Mouse (Mus musculus) ES-CJ7 (cell line): Measurements from ENCODE around the gene Fam207a.

Experiments
- DNase-seq: peaks from one replicate; pipeline ENCODE4 v3.0.0; 2011; ENCODE audit warnings: low read depth, low spot score

Fam207a gene

GRCm38 (mm10) chr10:77515385-77516348 is at the start of gene Fam207a:
Gene Fam207a, minus strand, starts transcription at chr10:77515785.
- DNase-seq, result peak; percentile 94

DNA sequence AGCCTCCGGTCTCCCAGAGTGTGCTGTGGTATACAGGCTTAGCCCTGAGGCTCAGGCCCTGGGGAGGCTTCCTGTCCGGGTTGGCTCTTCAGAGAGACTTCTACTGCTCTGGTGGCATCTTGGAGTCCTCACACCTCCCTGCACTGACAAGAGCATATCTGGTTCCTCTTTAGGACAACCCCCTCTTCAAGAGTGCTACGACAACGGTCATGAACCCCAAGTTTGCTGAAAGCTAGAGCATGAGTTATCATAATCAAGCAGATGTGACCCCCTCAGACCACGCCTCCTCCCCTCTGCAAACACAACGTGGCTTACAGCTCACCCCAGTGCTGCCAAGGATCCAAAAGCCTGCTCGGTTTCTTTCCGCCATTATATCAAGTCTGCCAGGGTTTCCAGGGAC is 49.4 kb upstream of the Fam207a start:
- no peak for DNase-seq

GRCm38 (mm10) chr10:77561508-77561907 is 45.9 kb upstream of the Fam207a start:
- DNase-seq, result no peak

DNA sequence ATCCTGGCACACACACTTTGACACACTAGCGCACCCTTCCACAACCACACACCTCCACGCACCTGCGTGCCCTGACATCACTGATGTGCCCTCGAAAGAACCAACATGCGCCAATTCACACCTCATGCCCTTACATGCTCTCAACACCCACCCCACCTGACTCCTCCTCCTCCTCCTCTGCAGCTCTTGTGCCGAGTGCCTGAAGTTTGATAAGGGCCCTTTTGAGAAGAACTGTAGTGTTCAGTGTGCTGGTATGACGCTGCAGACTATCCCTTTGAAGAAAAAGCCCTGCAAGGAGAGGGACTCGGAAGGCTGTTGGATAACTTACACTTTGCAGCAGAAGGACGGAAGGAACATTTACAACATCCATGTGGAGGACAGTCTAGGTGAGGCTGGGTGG is 45.2 kb upstream of the Fam207a start:
- DNase-seq, result no peak

- no peak for DNase-seq
These were observed 44.5 kb upstream of the Fam207a start for GRCm38 (mm10) chr10:77560090-77560489.

DNA sequence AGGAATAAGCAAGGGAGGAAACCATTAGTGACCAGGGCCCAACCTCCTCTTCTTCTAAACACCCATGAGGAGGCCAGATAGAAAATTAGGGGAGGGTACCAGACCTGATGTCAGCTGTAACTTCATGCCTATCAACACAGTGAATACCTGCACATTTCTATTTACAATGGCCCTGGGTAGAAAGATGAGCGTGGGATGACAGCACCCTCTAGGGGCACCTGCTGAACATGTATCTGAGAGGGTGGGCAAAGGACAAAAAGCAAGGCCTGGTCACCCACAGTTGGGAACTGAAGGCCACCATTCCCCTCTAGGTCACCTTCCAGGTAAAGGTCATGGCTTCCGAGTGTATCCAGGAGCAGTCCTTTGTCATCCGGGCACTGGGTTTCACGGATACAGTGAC is 42.1 kb upstream of the Fam207a start:
- no peak for DNase-seq

- no peak for DNase-seq
These were observed 41.0 kb upstream of the Fam207a start for GRCm38 (mm10) chr10:77556631-77557030.

DNA sequence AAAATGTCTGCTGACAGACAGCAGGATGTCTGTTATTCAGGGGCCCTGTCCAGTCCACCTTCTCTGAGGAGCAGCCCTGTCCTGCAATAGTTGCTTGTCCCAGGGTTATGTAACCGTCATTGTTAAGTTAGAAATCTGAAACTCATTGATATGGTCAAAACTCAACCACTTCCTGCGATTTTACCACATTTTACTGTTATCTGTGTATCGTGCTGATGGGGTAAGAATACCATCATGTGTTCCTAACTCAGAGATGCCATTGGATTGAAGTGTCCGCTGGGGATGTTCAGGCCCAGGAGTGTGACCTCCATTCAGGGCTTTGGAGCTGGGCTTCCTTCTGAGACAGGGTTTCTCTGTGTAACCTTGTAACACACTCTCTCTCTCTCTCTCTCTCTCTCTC is 39.3 kb upstream of the Fam207a start:
- DNase-seq, result no peak

DNA sequence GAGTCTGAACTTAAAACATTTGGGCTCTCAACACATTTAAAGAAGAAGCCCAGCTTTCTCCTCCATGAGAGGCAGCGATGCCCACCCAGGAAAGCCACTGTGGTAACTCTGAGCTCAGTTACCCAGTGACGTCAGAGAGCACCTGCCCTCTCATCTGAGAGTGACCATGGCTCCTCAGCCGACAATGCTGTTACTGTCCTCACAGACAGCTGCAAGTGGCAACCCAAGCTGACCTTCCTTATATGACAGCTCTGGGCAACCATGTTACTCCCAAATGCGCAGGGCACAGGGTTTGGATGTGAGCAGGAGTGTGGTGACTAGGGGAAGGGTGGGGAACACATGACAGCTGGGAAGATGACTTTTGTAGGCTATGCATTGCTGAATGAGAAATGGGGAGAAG is 37.7 kb upstream of the Fam207a start:
- no peak for DNase-seq

GRCm38 (mm10) chr10:77552162-77552561 is 36.6 kb upstream of the Fam207a start:
- no peak for DNase-seq

- DNase-seq, result no peak
These were observed 35.3 kb upstream of the Fam207a start for GRCm38 (mm10) chr10:77550874-77551273.

- no peak for DNase-seq
These were observed 33.0 kb upstream of the Fam207a start for GRCm38 (mm10) chr10:77548576-77548975.

- no peak for DNase-seq
These were observed 29.3 kb upstream of the Fam207a start for GRCm38 (mm10) chr10:77544916-77545315.

DNA sequence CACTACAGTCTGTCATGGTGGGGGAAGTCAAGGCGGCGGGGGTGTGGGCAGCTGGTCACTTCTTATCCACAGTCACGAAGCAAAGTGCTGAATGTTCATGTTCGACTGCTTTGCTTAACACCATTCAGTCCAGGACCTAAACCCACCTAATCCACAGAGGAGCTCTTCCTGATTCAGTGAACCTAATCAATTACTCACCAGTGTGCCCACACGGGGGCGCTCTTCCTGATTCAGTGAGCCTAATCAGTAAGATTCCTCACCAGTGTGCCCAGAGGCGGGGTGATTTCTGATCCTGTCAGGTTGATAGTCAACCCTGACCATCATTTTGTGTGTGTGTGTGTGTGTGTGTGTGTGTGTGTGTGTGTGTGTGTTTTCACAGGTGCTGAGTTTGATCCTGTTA is 27.6 kb upstream of the Fam207a start:
- DNase-seq, result peak; percentile 84

DNA sequence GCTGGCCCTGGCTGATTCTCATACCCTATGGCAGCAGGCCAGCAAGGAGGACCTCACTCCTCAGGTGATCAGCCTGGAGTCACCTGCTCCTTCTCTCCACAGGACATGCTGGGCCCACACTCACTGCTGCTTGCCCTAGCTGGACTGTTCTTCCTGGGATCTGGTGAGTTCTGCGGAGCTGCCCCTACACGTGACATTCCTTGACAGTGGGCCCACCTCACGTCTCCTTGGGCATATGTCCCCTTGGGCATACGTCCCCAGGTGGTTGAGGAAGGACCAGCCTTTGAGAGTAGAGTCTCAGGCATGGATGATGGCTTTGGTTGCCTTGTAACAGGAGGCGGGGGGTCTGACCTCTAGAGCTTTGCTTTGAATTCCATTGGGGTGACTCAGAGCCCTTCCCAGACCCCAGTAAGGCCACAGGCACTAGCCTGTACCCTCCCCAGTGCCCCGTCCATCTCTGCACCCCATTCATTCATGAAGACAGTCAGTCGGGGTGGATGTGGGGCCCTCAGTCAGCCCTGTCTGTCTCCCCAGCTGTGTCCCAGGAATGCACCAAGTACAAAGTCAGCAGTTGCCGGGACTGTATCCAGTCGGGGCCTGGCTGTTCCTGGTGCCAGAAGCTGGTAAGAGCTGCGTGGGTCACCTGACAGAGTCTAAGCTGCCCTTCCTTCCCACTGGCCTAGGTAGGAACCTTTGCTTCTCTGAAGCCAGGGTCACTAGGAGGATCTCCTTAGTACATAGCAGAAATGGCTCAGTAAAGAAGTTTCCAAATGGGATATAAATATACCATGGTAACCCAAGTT is 26.5 kb upstream of the Fam207a start:
- DNase-seq, result no peak

- no peak for DNase-seq
These were observed 25.1 kb upstream of the Fam207a start for GRCm38 (mm10) chr10:77540576-77541102.

DNA sequence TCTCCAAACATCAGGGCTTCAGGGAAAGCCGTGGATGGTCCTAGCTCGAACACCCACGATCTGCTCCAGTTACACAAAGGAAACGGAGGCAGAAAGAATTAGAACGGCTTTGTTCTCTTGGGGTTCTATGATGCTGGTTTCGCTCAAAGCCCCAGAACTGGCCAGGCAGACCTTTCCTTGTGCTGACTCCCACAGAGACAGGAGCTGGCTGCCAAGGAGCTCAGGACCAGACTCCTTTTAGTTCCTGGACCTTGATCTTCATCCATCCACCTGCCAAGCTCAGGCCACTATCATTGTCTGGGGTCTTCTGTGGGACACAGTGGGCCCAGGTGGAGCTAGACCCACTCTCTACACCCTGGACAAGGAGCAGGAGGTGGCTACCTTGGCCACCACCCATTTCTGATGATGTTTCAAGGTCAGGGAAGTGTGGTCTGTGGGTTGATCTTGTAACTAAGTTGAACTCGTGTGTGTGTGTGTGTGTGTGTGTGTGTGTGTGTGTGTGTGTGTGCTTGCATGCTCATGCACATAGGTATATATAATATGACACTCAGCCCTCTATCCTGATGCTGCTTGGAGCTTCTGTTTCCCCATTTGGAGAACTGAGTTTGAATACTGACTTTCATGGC is 23.8 kb upstream of the Fam207a start:
- no peak for DNase-seq

DNA sequence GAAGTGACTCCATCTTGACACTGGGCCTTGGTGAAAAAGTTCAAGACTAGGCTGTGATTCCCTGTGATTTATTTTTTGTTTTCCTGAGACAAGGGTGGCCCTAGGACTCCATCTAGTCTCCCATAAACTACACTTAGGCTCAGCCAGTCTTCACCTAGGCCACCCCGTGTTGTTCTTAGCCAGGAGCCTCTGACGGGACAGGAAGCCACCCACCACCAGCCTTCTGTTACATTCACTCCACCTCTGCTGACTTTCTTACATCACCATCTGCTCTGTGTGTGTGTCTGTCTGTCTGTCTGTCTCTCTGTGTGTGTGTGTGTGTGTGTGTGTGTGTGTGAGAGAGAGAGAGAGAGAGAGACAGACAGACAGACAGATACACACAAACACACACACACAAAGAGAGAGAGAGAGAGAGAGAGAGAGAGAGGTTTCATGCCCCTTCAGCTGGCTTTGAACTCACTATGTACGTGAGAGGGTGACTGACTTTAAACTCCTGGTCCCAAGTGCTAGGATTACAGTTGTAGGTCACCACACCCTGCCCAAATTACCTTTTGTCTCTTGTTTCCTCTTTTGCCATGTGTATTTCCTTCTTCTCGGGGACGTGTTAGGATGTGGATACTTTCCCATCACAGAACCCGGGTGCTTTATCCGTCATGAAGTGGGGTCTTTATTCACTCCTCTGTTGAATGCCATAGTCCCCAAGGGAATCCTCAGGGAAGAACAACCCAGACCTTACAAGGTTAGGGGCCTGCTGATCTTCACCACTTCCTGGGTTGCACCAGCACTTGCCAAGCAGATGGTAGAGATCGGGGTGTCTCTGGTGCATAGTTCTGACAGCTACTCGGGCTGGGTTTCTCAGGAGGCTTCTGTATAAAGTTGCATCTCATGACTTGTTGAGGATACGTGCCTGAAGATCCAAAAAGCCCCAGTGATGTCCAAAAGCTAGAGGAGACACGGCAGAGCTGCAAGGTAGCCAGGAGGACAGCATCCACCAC is 21.9 kb upstream of the Fam207a start:
- no peak for DNase-seq

DNA sequence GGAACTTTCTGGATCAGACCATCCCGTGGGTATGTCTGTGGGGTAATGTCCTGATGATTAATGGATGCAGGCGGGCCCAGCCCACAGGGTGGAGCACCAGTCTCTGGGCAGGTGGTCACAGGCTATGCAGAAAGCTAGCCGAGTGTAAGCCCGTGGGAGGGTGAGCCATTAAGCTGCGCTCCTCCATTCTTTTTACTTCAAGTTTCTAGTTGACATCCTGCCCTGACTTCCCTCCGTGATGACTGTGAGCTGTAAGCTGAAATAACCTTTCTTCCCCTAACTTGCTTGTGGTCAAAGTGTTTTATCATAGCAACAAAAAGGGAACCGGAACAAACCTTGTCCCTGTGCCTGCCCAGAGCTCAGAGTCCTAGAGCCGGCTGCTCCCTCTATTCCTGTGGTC is 21.1 kb upstream of the Fam207a start:
- DNase-seq, result no peak

GRCm38 (mm10) chr10:77532020-77532413 is 16.4 kb upstream of the Fam207a start:
- no peak for DNase-seq
